Mouse (Mus musculus) intestine, embryonic 16.5 days (tissue): Measurements from ENCODE around the gene Slc6a5. TPM values are rescaled to one million over a fixed set of nuclear protein-coding genes. Genes with fewer than 3 reads are reported as not detected.

Source experiments
- ATAC-seq: fragments of 200-750 bp; cut with Nextera tagmentation; 2 replicates; pipeline ENCODE4 v1.8.0; 2017; ENCODE audit warnings: moderate TSS enrichment, moderate library complexity
- H3K27ac ChIP-seq: fragments of 300-500 bp; sonication (generic); 2 replicates; pipeline ENCODE4 v1.5.1; 2014; ENCODE audit warnings: mild to moderate bottlenecking, low read length
- H3K27me3 ChIP-seq: fragments of 300-500 bp; sonication (generic); replicated peaks from 2 replicates; pipeline ENCODE4 v1.6.1; 2014; ENCODE audit warnings: low read length, control low read depth, mixed read lengths; ENCODE audit not compliant: control insufficient read depth, insufficient read depth
- H3K36me3 ChIP-seq: fragments of 300-500 bp; sonication (generic); 2 replicates; pipeline ENCODE4 v1.6.1; 2014; ENCODE audit warnings: low read length, control low read depth; ENCODE audit not compliant: control insufficient read depth, insufficient read depth
- H3K4me1 ChIP-seq: fragments of 300-500 bp; sonication (generic); 2 replicates; pipeline ENCODE4 v1.6.1; 2014; ENCODE audit warnings: low read length, control low read depth, mixed read lengths; ENCODE audit not compliant: control insufficient read depth, insufficient read depth
- H3K4me2 ChIP-seq: fragments of 300-500 bp; sonication (generic); 2 replicates; pipeline ENCODE4 v1.6.1; 2014; ENCODE audit warnings: low read depth, low read length, control low read depth
- H3K4me3 ChIP-seq: fragments of 300-500 bp; sonication (generic); 2 replicates; pipeline ENCODE4 v1.5.1; 2014; ENCODE audit warnings: mild to moderate bottlenecking, low read length
- H3K9ac ChIP-seq: fragments of 300-500 bp; sonication (generic); 2 replicates; pipeline ENCODE4 v1.6.1; 2014; ENCODE audit warnings: low read depth, low read length
- H3K9me3 ChIP-seq: fragments of 300-500 bp; sonication (generic); 2 replicates; pipeline ENCODE4 v1.6.1; 2016; ENCODE audit warnings: low read length, control low read depth; ENCODE audit not compliant: control insufficient read depth
- WGBS: fragments of 180-500 bp; shearing (Covaris S2); extraction: QIAGEN DNeasy Blood & Tissue Kit; methylation state at CpG from one replicate; pipeline ENCODE4 v1.1.7; 2014; 5-methylcytosine and 5-hydroxymethylcytosine counted together
- polyA plus RNA-seq: library from polyadenylated mRNA; unstranded; fragments of >200 nt; fragmentation: Nextera tagmentation; extraction: Ambion mirVana; gene quantifications from 2 replicates; pipeline ENCODE4 v1.2.1, GENCODE M21; 2015

The Slc6a5 gene
- polyA plus RNA-seq: not detected in 2 replicates

DNA sequence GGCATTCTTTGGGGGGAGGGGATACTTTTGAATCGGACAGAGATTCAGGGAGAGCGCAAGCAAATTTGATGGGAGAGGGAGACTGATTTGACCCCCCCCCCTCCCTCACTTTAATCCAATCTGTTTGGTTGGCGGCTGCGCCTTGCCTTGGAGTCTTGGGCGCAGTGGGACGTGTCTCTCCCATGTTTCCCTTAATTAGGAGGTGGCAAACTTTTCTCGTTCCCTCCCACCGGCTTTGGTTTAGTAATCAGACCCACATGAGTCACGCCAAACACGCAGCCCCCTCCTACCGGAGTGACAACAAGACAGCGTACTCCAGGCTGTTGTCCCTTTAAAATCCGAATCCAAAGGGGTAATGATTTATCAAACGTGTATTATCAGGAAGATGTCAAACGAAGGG is at the start of gene Slc6a5:
Gene Slc6a5, plus strand, starts transcription at position 297 of the 400 bp plus-strand sequence.
- ATAC-seq: no peak
- H3K27ac ChIP-seq: no peak within 1 kb of the TSS
- peaks cover 86% of the 10 kb centered on the region for H3K27me3 ChIP-seq
- no peaks in the 10 kb centered on the region for H3K36me3 ChIP-seq
- no peak within 1 kb of the TSS for H3K9ac ChIP-seq
- H3K4me2 ChIP-seq: no peak within 1 kb of the TSS
- H3K9me3 ChIP-seq: no peaks in the 10 kb centered on the region
- 2% methylated on average over 15 of the region's 15 CpGs for WGBS
- H3K4me1 ChIP-seq: no peaks in the 10 kb centered on the region
- no peak within 1 kb of the TSS for H3K4me3 ChIP-seq

DNA sequence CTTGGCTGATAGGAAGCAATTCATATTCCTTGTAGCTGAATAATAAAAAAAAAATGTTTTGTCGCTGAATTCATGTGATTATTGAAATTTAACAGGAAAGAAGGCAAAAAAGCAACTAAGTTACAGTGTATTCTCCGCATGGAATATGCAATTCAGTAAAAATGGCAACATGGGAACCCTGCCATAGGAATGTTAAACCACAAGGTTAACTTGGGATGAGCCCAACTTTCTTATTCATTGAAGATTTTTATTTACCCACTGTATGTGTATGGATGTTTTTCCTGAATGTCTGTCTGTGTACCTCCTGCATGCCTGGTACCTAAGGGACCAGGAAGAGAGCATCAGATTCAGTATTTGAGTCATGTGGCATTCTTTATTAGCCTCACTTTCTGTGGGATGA is 48.8 kb upstream of the Slc6a5 start:
- no peaks in the 10 kb centered on the region for H3K4me1 ChIP-seq
- H3K9ac ChIP-seq: no peak overlapping the region
- H3K4me2 ChIP-seq: no peak overlapping the region
- no peaks in the 10 kb centered on the region for H3K36me3 ChIP-seq
- H3K27ac ChIP-seq: no peak overlapping the region
- no peaks in the 10 kb centered on the region for H3K27me3 ChIP-seq
- no peak overlapping the region for H3K4me3 ChIP-seq
- ATAC-seq: no peak
- H3K9me3 ChIP-seq: no peaks in the 10 kb centered on the region
- WGBS: 94% methylated on average over 2 of the region's 2 CpGs

DNA sequence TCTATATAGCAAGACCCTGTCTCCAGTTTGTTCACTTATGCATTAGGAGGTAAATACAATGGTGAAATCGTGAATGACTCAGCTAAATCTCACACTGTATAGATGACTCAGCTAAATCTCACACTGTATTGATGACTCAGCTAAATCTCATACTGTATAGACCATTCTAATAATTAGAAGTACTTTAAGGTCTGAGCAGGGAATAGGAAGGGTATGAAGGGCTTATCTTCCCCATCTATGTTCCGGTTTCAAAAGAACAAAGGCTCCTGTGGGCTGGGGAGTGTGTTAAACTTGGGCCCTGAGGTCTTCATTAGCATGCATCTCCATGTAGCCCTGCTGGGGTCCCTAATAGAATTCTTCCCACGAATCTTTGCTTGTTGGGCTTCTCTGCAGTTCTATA is 46.2 kb upstream of the Slc6a5 start:
- no peaks in the 10 kb centered on the region for H3K4me1 ChIP-seq
- ATAC-seq: no peak
- H3K27me3 ChIP-seq: no peaks in the 10 kb centered on the region
- H3K9ac ChIP-seq: no peak overlapping the region
- H3K9me3 ChIP-seq: no peaks in the 10 kb centered on the region
- WGBS: 76% methylated on average over 3 of the region's 3 CpGs
- H3K4me3 ChIP-seq: no peak overlapping the region
- H3K36me3 ChIP-seq: no peaks in the 10 kb centered on the region
- no peak overlapping the region for H3K27ac ChIP-seq
- H3K4me2 ChIP-seq: no peak overlapping the region

DNA sequence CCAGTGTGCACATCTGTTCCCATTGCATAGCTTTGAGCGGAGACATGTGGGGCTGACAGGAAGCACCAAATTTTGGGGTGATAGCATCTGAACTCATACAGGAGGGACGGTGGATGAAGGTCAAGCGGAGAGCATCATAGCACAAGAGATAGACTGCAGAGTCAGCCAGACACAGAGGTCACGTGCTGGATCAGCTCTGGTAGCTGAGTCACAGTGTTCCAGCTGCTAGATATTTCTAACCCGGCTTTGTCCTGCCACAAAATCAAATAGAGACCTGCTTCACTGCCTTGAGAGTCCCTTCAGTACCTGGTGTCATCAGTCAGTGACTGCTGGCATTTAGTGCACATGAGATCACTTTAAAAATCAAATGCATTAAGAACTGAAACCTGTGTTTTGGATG is 40.3 kb upstream of the Slc6a5 start:
- no peaks in the 10 kb centered on the region for H3K36me3 ChIP-seq

DNA sequence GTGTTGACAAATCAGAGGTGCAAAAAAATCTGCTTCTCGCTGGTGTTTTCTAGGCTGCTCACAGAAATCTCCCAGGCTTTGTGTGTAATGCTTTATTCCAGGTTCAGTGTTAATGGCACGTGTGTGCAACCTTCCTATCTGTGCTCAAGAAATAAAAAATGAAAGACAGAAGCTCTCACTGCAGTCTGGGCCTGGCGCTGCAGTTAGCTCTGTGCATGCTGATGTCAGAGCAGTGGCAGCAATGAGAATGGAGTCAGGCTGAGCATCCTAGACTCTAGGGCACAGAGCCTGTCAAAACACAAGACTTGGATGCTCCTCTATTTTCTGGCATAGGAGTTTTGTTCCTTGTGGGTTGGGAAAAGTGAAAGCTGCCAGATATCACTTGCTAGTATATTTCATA is 39.7 kb upstream of the Slc6a5 start:
- no peak for ATAC-seq
- Histone ChIP-seq H3K36me3 (no peaks in the 10 kb centered on the region), H3K9ac (no peak overlapping the region), H3K9me3 (no peaks in the 10 kb centered on the region), H3K4me3 (no peak overlapping the region), H3K4me2 (no peak overlapping the region), H3K27ac (no peak overlapping the region), H3K27me3 (no peaks in the 10 kb centered on the region), H3K4me1 (no peaks in the 10 kb centered on the region)
- 70% methylated on average over 3 of the region's 3 CpGs for WGBS

More for the DNA sequence above, 40.3 kb upstream of the Slc6a5 start:
- H3K27me3 ChIP-seq: no peaks in the 10 kb centered on the region
- no peaks in the 10 kb centered on the region for H3K4me1 ChIP-seq
- no peak overlapping the region for H3K9ac ChIP-seq
- 74% methylated on average over 5 of the region's 5 CpGs for WGBS
- H3K27ac ChIP-seq: no peak overlapping the region
- H3K4me3 ChIP-seq: no peak overlapping the region
- H3K9me3 ChIP-seq: no peaks in the 10 kb centered on the region
- no peak for ATAC-seq
- H3K4me2 ChIP-seq: no peak overlapping the region

DNA sequence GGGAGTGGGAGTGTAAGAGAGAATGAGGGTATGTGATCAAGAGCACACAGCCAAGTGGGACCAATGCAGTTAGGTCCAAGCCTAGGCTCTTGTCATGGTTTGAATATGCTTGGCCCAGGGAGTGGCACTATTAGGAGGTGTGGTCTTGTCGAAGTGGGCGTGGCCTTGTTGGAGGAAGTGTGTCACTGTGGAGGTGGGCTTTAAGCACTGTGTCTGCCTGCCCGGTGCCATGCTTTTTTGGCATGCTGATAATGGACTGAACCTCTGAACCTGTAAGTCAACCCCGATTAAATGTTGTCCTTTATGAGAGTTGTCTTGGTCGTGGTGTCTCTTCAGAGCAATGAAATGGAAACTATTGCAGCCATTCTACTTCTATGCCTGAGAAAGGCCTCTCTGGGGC is 32.6 kb upstream of the Slc6a5 start:
- H3K9ac ChIP-seq: no peak overlapping the region
- no peak overlapping the region for H3K4me2 ChIP-seq
- H3K27ac ChIP-seq: no peak overlapping the region
- no peak overlapping the region for H3K4me3 ChIP-seq
- 78% methylated on average over 5 of the region's 5 CpGs for WGBS
- no peak for ATAC-seq
- no peaks in the 10 kb centered on the region for H3K9me3 ChIP-seq
- no peaks in the 10 kb centered on the region for H3K27me3 ChIP-seq
- no peaks in the 10 kb centered on the region for H3K4me1 ChIP-seq
- H3K36me3 ChIP-seq: no peaks in the 10 kb centered on the region

DNA sequence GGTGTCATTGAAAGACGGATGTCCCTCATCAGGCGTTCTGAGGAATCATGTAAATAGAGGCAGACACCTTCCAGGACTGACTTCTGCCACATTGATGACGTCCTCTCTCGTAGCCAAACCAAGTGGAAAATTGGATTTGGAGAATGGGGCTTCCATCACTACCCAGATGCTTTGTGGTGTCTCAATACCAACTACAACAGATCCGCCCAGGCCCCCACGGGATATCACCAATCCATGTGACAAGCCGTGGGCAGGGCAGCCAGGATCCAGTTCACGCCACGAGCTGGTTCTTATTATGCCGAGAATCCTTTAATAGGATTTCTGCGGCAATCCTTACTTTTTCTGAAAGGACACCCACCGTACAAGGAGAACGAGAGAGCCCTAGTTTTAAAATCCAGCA is 30.9 kb upstream of the Slc6a5 start:
- H3K4me3 ChIP-seq: no peak overlapping the region
- no peaks in the 10 kb centered on the region for H3K9me3 ChIP-seq
- ATAC-seq: no peak
- H3K27ac ChIP-seq: no peak overlapping the region
- H3K9ac ChIP-seq: no peak overlapping the region
- H3K36me3 ChIP-seq: no peaks in the 10 kb centered on the region
- H3K4me2 ChIP-seq: no peak overlapping the region
- H3K27me3 ChIP-seq: no peaks in the 10 kb centered on the region
- WGBS: 86% methylated on average over 13 of the region's 13 CpGs
- H3K4me1 ChIP-seq: no peaks in the 10 kb centered on the region

DNA sequence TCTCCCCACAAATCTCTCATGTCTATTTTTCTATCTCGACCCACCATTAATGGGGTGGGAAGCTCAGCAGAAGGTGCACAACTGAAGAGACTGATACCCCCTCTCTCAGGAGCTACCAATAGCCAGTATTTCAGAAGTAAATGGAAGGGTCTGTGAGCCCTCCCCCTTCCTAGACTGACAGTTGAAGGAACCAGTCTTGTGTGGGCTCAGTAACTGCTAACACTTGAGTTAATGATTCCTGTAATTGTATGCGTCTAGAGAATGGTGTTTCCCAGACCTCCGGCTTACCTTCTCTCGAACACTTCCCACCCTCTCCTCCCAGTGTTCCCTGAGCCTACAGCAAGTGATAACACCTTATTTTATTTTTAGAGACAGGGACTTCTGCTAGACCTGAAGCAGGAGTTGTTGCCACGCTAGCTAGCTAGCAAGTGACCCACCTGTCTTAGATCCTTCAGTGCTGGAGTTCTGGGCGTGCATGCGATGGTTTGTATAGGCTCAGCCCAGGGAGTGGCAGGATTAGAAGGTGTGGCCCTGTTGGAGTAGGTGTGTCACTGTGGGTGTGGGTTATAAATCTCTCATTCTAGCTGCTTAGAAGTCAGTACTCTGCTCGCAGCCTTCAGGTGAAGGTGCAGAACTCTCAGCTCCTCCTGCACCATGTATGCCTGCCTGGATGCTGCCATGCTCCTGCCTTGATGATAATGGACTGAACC is 29.8 kb upstream of the Slc6a5 start:
- no peak for ATAC-seq
- Histone ChIP-seq H3K4me1 (no peaks in the 10 kb centered on the region), H3K27me3 (no peaks in the 10 kb centered on the region), H3K36me3 (no peaks in the 10 kb centered on the region), H3K4me3 (no peak overlapping the region), H3K9ac (no peak overlapping the region), H3K4me2 (no peak overlapping the region), H3K27ac (no peak overlapping the region), H3K9me3 (no peaks in the 10 kb centered on the region)
- 63% methylated on average over 8 of the region's 8 CpGs for WGBS

DNA sequence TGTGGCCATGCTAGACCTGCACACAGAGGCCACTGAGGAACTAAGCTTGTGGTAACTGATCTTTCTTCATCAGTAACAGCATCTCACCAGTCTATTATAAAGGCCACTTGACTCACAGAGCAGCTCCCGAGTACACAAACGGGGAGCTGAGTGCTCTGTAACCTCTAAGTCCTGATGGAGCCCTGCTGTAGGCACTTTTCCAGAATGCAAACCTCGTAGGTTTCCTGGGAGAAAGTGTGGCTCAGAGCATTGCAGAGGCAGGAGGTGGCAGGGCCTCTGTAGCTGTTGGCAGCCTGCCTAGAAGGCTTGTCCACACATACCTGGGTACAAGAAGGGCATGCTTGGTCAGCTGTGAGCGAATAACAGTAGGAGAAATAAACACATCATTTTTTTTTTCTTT is 27.7 kb upstream of the Slc6a5 start:
- Histone ChIP-seq H3K4me1 (no peaks in the 10 kb centered on the region), H3K9me3 (no peaks in the 10 kb centered on the region), H3K4me3 (no peak overlapping the region), H3K27me3 (no peaks in the 10 kb centered on the region), H3K4me2 (no peak overlapping the region), H3K27ac (no peak overlapping the region), H3K36me3 (no peaks in the 10 kb centered on the region), H3K9ac (no peak overlapping the region)
- no peak for ATAC-seq
- WGBS: 20% methylated on average over 4 of the region's 4 CpGs
